Mouse (Mus musculus): Measurements from ENCODE around the gene Zfp786.
A peak's percentile ranks its signal among the peaks of the same experiment; 100 is the strongest.
"Not testable (repeated sequence)": the region's sequence is repeated elsewhere in the genome, so short reads cannot be mapped to it uniquely, and the experiment has no call there.

The Zfp786 gene

DNA sequence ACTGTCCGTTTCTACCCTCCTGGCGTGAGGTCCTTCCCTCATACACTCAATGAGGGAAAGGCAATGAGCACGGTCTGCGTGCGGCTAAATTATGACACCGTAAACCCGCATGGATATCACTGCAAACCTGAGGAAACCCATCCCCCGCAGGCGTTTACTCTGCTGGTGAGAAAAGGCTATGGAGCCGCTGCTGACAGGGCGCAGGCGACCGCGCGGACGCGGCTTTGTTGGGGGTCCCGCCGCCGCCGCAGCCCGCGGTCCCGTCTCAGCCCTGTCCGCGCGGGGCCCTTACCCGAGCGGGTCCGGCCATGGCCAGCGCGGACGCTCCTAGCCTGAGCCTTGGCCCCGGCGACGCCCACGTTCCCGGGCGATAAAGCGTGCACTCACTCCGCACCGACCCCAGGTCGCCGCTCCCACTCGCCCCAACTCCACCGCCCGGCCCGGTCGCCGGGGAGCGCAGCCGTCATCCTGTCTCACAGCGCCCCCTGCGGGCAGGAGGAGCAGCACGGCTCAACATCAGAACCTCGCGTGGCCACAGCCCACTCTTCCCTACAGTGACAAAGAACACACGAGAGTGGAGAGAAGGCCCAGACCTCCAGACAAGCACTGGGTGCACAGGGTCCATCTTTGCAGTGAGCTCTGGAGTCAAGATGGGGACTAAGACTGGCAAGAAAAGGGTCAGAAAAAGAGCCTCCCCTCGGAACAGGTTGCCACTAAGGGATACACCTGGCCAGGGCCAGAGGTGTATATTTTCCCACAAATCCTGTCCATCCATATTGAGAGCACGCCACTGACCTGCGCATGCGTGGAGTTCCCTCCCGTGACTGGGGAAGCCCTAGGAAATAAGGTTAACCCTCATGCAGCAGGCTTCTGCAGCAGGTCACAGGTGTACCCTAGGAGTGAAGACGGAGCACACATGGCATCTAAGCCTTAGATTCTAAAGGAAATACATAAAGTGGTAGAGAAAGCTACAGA lies at the start of gene Zfp786:
Gene Zfp786, minus strand, starts transcription at position 764 of the 975 bp plus-strand sequence.
- no peak for DNase-seq (ENCODE audit: extremely low read depth, low read depth)

DNA sequence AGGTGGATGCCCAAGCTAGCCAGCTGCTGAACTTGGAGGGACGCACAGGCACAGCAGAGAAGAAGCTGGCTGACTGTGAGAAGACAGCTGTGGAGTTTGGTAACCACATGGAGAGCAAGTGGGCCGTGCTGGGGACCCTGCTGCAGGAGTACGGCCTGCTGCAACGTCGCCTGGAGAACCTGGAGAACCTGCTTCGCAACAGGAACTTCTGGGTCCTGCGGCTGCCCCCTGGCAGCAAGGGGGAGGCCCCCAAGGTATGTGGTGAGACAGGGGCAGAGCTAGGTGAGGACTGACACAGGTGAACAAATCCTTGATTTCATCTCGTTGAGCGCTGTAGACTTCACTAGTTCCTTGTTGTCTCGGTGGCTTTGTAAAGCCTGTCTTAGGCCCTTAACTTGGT lies 49.5 kb upstream of the Zfp786 start:
- no peak for DNase-seq (ENCODE audit: extremely low read depth, low read depth)

DNA sequence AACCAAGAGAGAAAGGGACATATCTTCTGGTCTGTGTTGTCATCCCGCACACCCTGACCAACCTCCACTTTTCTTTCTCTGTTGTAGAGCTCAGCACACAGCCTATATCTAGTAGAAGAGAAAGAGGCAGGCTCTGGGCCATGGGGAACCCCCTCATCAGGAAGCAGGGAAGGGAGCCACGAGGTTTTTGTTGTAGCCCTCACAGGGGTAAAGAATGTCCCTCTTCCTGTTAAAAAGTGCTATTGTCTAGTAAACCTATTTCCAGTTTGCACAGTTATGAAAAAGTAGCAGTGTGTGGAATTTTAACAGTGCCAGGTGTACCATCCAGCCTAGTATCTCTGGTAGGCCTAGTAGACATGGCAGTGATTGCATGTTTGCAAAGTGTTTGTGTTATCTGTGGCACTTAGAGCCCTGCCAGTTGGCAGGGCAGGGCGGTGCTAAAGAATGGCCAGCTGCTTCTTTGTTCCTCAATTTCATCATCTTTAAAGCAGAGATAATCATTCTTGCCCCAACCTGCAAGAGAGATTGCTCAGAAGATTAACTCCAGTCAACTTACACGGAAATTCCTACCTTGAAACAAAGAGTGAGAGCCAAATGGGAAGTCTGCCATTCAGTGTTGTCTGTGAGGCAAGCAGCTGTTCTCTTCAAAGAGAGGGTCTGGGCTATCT lies 48.5 kb upstream of the Zfp786 start:
- no peak for DNase-seq (ENCODE audit: extremely low read depth, low read depth)

DNA sequence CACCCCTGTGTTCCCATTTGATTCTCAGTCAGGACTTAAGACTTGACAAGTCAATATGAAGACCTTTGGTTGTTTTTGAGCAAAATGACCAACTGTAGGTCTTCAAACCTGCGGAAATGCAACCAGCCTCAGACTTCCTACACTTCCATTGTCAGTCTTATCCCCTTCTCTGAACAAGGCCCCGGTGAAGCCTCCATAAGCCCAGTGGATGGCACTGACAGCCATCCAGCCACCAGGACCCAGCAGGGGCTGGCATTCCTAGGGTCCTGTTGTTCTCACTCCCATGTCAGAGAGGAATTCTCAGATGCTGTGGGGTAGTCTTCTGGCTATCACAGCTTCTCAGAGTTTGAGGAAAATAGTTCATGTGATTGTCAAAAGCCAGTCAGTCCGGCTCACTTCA lies 47.9 kb upstream of the Zfp786 start:
- DNase-seq (ENCODE audit: extremely low read depth, low read depth) = no peak

DNA sequence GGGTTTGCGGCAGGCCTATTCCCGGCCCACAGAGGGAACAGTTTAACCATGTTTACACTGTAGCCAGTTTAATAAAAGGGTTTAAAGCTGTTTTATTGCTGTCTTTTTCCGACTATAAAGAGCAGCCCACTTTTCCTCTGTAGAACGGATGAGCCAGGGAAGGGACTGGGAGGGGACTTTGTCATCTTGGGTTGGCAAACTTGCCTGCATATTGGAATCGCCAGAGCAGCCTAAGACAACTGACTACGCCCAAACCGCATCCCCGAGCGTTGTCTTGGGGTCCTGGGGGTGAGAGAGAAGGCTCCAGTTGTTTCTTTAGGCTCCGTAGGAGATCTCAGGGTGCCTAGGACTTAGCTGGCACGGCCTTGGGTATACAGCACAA lies 47.5 kb upstream of the Zfp786 start:
- no peak for DNase-seq (ENCODE audit: extremely low read depth, low read depth)

DNA sequence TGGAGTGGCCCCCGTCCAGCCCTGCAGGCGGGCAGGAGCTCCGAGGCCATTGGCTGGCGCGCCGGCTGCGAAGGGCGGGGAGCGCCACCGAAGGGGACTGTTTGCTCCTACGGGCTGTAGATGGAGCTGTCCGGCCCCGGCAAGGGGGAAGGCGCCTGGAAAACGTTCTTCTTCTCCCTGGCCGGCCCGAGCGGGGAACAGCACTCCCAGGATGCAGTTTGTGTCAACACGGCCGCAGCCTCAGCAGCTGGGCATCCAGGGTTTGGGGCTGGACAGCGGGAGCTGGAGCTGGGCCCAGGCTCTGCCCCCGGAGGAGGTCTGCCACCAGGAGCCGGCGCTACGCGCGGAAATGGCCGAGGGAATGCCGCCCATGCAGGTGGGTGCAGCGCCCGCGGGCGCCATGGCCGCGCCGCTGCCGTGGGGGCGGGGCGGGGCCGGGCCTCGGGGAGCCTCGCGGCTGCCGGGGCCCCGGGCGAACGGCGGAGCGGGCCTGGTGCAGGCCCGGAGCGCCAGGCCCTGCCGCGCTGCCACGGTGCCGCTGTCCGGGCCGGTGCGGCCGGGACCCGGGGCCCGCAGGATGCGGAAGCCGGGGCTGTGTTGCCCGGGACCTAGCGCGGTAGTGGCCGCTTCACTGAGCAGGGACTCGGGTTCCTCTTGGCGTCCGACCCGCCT lies 46.9 kb upstream of the Zfp786 start:
- peak; percentile 46 for DNase-seq (ENCODE audit: extremely low read depth, low read depth)

DNA sequence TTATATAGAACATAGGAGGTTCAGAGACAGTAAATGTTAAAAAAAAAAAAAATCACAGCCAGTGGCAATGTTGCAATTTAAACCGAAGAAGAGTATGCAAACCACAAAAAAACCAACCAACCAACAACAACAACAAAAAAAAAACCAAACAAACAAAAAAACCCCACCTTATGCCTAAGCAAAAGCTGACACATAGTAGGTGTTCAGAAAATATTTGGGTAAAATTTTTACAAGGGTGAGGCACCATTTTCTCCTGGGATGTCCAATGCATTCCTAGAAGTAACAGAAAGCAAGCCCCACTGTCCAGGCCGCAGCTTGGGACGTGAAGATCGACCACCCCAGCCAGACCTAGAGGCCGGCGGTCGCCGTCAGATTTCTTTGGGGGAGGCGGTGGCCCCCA lies 46.4 kb upstream of the Zfp786 start, which contains the start of gene Zfp282:
Gene Zfp282, plus strand, starts transcription at position 147 of the 400 bp plus-strand sequence.
- DNase-seq (ENCODE audit: extremely low read depth, low read depth) = no peak

DNA sequence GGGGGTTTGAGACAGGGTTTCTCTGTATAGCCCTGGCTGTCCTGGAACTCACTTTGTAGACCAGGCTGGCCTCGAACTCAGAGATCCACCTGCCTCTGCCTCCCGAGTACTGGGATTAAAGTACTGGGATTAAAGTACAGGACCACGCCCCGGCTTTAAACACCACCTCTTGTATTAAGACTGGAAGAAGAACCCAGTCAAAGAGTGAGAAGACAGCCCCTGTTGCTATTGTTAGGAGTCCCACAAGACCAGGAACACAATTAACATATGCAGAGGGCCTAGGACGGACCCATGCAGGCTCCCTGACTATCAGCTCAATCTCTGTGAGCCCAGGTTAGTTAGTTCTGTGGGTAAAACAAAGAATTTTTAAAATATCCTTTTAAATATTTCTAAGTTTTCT lies 41.6 kb upstream of the Zfp786 start:
- no peak for DNase-seq (ENCODE audit: extremely low read depth, low read depth)

DNA sequence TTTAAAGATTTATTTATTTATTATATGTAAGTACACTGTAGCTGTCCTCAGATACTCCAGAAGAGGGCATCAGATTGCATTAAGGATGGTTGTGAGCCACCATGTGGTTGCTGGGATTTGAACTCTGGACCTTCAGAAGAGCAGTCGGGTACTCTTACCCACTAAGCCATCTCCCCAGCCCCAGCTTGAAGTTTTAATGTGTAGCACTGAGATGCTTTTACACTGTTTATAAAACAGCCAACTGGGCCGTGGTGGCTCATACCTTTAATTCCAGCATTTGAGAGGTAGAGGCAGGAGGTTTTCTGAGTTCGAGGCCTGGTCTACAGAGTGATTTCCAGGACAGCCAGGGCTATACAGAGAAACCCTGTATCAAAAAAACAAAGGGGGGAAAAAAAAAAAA lies 27.1 kb upstream of the Zfp786 start:
- DNase-seq (ENCODE audit: extremely low read depth, low read depth) = not testable (repeated sequence)

DNA sequence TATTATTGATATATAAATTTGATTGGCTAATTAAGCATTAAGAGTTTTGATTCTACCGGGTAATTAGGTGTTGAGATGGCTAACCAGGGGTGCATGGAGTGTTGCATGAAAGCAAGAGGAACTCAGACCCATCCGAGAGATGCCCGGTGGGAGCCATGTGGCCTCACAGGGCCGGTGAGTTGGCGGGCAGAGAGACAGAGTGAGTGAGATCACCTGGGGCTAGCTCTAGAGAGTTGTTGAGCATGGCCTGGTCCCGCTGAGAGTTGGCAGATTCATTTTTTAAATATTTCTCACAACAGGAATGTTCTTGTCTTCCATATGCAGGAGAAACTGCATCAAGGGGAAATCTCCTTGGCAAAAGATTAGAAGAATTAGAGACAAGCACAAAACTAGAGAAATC lies 26.6 kb upstream of the Zfp786 start:
- DNase-seq (ENCODE audit: extremely low read depth, low read depth) = no peak

DNA sequence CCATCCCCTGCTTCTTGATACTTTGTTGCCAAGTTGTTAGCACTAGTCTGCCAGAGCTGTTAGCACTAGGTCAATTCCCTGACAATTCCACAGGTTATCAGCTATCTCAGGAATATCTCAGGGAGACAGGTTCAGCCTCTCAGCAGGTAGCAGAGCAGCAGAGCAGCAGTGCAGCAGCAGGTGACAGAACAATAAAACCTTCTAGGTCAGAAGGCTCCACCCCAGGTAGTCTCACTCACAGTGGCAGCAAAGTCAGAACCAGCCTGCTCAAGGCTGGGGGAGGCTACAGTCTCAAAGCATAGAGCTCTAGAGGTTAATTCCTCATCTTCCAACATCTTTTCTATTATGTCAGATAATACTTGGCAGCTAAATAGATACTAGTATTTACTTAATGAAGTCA lies 15.1 kb upstream of the Zfp786 start:
- DNase-seq (ENCODE audit: extremely low read depth, low read depth) = no peak

DNA sequence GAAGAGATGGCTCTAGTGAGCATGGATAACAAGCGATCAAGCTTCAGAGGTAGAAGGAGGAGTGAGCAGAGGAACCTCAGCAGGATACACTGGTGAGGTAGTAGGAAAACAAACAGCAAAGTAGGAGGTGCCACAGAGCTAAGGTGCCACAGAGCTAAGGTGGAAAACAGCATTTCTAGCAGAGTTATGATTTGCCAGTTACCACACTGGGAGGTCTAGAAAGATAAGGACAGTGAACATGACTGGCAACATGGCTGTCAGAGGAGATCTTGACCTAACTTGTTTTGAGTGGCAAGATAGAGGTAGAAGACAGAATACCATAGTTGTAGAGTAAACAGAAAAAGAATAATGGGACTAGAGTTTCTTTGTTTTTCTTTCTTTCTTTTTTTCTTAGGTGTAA lies 11.7 kb upstream of the Zfp786 start:
- no peak for DNase-seq (ENCODE audit: extremely low read depth, low read depth)

DNA sequence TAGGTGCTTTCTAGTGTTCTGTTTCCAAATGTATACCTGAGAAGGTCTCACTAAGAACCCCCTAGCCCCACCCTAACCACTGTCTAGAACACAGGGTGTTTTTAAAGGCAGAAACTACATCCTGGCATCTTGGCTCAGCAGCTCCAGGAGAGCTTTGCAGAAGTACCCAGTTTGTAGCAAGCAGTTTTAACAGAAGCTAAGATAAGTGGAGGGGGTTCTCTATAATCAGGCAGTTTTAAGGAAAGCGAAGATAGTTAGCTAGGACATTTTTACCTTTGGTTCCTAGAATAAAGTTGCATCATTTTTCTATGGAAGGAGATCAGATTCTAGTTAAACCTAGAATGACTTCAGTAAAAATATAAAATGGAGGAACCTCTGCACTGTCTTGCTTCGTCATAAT lies 11.2 kb upstream of the Zfp786 start:
- DNase-seq (ENCODE audit: extremely low read depth, low read depth) = no peak

DNA sequence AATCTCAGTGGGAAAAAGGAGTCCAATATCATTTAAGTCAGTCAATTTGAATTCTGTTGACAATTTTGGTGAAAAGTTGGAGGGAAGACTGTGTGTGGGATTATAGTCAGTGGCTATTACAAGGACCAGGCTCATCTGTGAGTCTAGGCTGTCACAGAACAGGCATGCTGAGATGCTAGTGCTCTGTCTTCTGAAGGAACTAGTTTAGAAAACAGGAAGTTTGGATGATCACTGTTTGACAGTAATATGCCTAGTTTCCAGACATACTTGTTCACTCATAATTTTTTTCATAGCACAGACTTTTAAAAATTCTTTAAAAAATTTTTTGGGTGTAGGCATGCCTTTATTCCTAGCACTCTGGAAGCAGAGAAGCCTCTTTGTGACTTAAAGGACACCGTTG lies 10.4 kb upstream of the Zfp786 start:
- DNase-seq (ENCODE audit: extremely low read depth, low read depth) = no peak

DNA sequence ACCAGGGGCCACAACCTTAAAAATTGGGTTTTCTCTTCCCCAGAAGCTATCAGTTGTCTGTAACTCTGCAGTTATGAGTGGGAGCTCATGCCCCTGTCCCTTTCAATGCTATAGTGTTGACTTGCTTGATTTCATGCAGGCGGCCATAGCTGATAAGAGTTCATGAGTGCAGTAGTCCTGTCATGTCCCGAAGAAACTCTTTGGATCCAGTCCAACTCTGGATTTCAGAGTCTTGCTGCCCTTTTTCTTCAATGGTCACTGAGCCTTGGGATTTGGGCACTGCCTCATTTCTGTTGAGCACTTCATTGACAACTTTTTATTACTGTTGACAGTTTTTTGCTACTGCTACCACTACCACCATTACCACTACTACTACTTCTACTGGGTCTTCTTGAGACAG lies 7.0 kb upstream of the Zfp786 start:
- no peak for DNase-seq (ENCODE audit: extremely low read depth, low read depth)

DNA sequence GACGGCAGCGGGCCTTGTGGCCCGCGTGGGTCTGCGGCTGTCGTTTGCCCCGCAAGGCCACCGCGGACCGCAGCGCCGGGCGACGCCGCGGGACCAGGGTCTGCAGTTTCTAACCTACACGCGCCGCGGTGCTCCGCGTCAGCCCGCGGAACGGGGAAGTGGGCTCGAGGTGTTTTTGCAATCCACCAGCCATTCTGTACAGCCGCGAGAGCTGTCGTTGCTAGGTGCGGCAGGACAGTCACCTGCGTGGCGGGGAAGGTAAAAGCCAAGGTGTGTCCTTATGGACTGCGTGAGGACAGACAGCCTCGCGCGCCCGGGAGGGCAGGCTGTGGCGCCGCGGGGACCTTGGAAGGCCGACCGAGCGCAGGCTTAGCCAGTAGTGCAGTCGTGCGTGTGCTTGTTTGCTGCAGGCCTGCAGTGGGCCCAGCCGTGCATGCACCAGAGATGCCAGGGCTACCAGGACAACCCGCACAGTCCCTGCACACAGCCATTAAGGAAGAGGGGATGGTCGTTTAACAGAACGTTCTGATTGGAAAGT lies 5.4 kb upstream of the Zfp786 start:
- DNase-seq (ENCODE audit: extremely low read depth, low read depth) = no peak

DNA sequence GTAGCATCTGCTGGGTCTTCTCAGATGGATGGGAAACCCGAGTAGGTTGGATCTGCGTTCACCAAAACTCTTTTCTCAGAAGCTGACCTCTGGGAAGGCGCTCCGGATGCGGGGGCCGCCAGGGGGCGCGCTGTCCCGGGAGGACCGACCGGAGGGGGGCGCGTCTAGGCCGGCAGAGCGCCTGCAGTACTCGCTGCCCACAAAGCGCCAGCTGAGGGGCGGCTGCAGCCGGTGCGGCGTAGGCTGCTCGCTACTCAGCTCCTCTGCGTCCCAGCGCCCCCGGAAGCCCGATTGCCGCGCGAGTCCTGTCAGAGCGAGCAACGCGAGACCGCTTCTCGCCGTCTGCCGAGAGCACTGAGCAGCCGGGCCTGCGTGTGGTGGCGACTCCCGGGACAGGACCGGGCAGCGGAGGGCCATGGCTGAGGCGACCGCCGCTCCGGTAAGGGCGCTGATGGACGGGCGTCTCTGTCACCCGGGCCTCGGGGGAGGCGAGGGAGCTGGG lies 4.9 kb upstream of the Zfp786 start, which contains the start of gene Zfp398:
Gene Zfp398, plus strand, starts transcription at position 180 of the 502 bp plus-strand sequence.
- peak; percentile 71 for DNase-seq (ENCODE audit: extremely low read depth, low read depth)

DNA sequence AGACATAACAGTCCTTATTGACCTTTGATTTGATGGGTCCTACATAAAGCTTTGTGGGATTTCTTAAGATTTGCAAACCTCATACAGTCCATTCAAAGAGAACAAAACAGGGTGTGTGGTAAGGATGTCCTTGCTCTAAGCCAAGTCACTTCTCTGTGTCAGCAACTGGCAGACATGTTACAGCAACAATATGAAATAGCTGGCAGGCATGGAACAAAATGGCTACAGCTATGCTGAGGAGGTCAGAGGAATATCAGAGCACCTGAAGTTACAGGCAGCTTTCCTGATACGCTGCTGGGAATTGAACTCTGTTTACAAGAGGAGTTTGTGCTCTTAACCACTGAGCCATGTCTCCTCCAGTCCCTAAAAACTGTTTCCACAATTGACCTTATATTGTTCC lies 1.6 kb upstream of the Zfp786 start:
- no peak for DNase-seq (ENCODE audit: extremely low read depth, low read depth)

DNA sequence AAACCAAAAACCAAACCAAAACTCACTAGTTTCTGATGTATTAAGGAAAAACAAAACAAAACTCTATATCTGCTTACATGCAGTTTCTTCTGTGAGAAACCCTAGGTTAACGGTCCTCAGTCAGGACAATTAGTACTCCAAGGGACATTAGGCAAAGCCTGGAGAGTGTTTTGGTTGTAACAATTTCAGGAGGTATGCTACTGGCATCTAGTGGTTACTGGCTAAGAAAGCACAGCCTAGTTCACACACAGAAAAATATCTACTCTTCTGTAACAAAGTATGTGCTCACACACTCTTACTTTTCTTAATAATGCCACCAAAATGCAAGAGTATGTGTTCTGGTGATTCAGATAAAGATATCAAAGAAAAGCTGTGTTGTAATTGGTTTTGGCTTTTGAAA lies 1.7 kb downstream of the Zfp786 start:
- no peak for DNase-seq (ENCODE audit: extremely low read depth, low read depth)

DNA sequence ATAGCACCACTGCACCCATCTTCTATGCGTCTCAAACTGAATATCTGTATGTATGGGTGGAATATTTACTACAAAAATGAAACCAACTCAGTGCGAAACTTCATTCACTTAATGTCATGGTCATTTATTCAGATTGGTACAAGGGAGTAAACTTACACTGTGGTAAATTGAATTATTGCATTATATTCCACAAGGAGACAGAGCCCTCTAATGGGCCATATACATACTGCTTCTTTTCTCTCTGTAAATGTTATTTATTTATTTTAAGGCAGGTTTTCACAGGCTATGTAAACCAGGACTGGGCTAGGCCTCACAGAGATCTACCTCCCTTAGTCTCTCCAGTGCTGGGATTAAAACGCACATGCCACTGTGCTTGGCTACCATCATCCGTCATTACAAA lies 3.2 kb downstream of the Zfp786 start:
- no peak for DNase-seq (ENCODE audit: extremely low read depth, low read depth)

DNA sequence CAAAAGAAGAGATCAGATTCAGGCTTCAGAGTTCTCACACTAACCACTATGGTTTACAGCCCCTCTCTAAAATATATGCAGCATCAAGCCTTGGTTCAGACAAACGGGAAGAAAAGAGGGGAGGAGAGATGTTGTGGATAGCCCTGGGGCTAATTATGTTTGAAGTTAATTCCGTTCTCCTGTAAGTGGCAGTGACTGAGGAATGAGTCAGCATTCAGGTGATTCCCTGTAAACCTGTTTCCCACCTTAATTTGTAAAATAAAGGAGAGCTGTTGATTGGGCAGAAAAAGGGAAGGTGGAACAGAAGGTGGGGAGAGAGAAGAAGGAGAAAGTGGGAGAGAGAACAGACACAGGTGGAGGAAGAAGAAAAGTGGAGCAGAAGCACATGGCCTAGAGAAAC lies 6.4 kb downstream of the Zfp786 start:
- no peak for DNase-seq (ENCODE audit: extremely low read depth, low read depth)

DNA sequence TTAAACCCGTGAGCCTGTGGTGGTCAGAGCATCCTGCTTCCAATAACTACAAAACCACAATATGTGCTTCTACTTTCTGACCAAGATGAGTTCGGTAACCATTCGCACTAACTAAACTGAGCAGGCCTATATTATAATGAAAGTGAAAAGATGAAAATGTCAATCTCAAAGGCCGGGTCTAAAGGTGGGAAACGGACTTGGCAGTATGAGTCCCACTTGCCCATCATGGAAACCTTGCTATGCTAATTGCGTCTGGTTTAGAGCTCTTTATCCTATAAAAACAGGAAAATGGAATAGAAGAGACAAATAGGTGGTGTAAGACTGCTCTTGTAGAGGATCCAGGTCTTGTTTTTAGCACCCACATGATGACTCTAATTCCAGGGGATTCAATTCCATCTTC lies 8.9 kb downstream of the Zfp786 start:
- no peak for DNase-seq (ENCODE audit: extremely low read depth, low read depth)

All from MEL-GATA-1-ER (cell line).